Mouse (Mus musculus): ENCODE results near the gene Serpina1e. TPM values are rescaled to one million over a fixed set of nuclear protein-coding genes. Genes with fewer than 3 reads are reported as not detected.
"Not testable (repeated sequence)": the region's sequence is repeated elsewhere in the genome, so short reads cannot be mapped to it uniquely, and the experiment has no call there.

Serpina1e gene
- polyA plus RNA-seq, 1 experiment from 2014 or later = not detected

DNA sequence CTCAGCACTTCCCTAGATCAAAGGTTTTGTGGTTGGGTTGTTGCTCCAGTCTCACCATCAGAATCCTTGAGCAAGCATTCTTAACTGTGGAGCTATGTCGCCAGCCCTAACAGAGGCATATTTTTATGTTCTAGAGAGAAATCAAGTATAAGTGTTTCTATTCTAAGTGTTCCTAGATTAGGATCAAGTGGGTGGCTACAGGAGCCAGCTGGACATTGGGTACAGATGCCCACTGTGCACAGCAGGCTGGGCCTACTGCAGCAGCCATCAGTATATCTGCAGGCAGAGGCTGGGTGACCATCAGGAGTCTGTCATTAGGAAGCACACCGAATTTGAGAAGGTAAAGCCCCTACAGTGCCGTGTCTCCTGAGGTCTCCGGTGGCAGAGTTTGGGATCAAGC, 12.3 kb upstream of the Serpina1e start:
- ATAC-seq = no peak
- H3K36me3 ChIP-seq (ENCODE audit: control insufficient read depth, insufficient read depth) = no peaks in the 10 kb centered on the region

DNA sequence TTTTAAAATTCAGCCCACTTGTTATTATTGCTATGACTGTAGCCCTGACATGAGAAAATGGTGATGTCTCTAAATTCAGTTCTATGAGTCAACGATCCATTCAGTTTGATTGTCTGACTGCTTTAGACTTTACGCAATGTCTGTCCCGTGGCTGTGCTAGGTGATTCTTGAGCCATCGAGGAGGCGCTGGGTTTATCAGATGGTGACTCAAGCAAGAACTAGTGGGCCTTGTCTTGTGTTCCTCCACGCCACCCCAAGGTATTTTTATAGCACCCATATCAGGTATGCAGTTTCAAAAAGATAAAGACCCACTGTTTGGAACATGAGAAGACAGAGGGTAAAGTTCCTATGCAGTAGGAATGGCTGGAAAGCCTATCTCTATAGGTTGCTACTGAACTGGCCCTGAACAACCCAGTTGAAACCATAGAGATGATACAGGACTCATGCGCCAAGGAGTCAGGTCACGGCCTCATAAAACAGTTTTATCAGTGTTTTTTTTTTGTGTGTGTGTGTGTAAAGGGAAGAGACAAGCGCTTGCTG, 10.9 kb upstream of the Serpina1e start:
- no peaks in the 10 kb centered on the region for H3K27me3 ChIP-seq (replicated peaks; ENCODE audit: control insufficient read depth, insufficient read depth, low read length)
- no peaks in the 10 kb centered on the region for H3K4me1 ChIP-seq (replicated peaks; ENCODE audit: control insufficient read depth, insufficient read depth, low read length)
- 94% methylated on average over 9 of the region's 9 CpGs for WGBS
- H3K4me2 ChIP-seq (ENCODE audit: low read length) = no peak overlapping the region
- no peaks in the 10 kb centered on the region for H3K9me3 ChIP-seq (ENCODE audit: control insufficient read depth, low read length)
- no peak for ATAC-seq
- no peak overlapping the region for H3K27ac ChIP-seq (ENCODE audit: low read length)
- no peak overlapping the region for H3K9ac ChIP-seq (replicated peaks; ENCODE audit: low read depth, low read length)
- no peak overlapping the region for H3K4me3 ChIP-seq (replicated peaks; ENCODE audit: low read length)
- H3K36me3 ChIP-seq (ENCODE audit: control insufficient read depth, insufficient read depth) = no peaks in the 10 kb centered on the region

More for the DNA sequence above, 12.3 kb upstream of the Serpina1e start:
- Histone ChIP-seq H3K4me2 (ENCODE audit: low read length) (no peak overlapping the region), H3K27me3 (replicated peaks; ENCODE audit: control insufficient read depth, insufficient read depth, low read length) (no peaks in the 10 kb centered on the region), H3K4me1 (replicated peaks; ENCODE audit: control insufficient read depth, insufficient read depth, low read length) (no peaks in the 10 kb centered on the region), H3K9ac (replicated peaks; ENCODE audit: low read depth, low read length) (no peak overlapping the region), H3K4me3 (replicated peaks; ENCODE audit: low read length) (no peak overlapping the region), H3K9me3 (ENCODE audit: control insufficient read depth, low read length) (no peaks in the 10 kb centered on the region), H3K27ac (ENCODE audit: low read length) (no peak overlapping the region)
- 87% methylated on average over 4 of the region's 4 CpGs for WGBS

DNA sequence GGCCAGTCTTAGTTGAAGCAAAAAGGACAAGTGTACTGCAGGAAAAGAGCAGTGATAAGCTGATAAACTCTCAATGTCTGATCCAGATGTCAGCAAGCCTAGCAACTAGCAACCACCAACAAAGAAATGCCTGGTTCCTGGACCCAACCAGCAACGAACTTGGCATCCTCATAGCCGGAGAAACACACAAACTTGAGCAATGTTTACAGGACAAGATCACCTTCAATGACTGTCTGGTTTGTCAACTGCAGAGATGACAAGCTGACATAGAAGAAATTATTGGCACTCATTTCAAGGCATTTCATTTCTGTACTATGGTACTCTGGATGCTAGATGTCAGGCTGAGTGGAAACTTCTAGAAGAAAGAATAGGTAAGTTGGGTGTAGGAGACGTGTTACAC, 8.0 kb upstream of the Serpina1e start:
- Histone ChIP-seq H3K9me3 (ENCODE audit: control insufficient read depth, low read length) (no peaks in the 10 kb centered on the region), H3K27ac (ENCODE audit: low read length) (no peak overlapping the region), H3K4me1 (replicated peaks; ENCODE audit: control insufficient read depth, insufficient read depth, low read length) (no peaks in the 10 kb centered on the region), H3K4me3 (replicated peaks; ENCODE audit: low read length) (no peak overlapping the region), H3K27me3 (replicated peaks; ENCODE audit: control insufficient read depth, insufficient read depth, low read length) (no peaks in the 10 kb centered on the region), H3K36me3 (ENCODE audit: control insufficient read depth, insufficient read depth) (no peaks in the 10 kb centered on the region), H3K9ac (replicated peaks; ENCODE audit: low read depth, low read length) (no peak overlapping the region), H3K4me2 (ENCODE audit: low read length) (no peak overlapping the region)
- WGBS = 71% methylated on average over 3 of the region's 3 CpGs
- no peak for ATAC-seq

DNA sequence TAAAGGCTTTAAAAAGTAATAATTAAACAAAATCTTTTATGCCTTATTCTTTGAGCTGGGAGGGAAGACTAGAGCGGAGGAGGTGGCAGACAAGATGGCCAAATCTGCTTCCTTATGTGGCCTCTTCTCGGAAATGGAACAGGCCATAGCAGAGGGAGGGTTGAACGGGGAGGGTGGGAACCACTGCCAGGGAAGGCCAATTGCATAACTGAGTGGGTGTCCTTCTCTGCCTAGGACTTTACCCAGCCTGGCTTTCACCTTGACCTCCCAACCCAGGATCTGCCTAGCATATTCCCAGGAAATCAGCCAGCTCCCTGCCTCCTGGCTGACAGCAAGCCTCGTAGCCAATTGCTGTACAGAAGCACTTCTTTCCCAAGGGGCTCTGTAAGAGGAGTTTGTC, 4.5 kb upstream of the Serpina1e start:
- Histone ChIP-seq H3K36me3 (ENCODE audit: control insufficient read depth, insufficient read depth) (no peaks in the 10 kb centered on the region), H3K9ac (replicated peaks; ENCODE audit: low read depth, low read length) (no peak overlapping the region), H3K9me3 (ENCODE audit: control insufficient read depth, low read length) (no peaks in the 10 kb centered on the region), H3K27ac (ENCODE audit: low read length) (no peak overlapping the region), H3K4me2 (ENCODE audit: low read length) (no peak overlapping the region), H3K4me1 (replicated peaks; ENCODE audit: control insufficient read depth, insufficient read depth, low read length) (no peaks in the 10 kb centered on the region), H3K27me3 (replicated peaks; ENCODE audit: control insufficient read depth, insufficient read depth, low read length) (no peaks in the 10 kb centered on the region), H3K4me3 (replicated peaks; ENCODE audit: low read length) (no peak overlapping the region)
- WGBS = 90% methylated on average over 4 of the region's 4 CpGs
- no peak for ATAC-seq

DNA sequence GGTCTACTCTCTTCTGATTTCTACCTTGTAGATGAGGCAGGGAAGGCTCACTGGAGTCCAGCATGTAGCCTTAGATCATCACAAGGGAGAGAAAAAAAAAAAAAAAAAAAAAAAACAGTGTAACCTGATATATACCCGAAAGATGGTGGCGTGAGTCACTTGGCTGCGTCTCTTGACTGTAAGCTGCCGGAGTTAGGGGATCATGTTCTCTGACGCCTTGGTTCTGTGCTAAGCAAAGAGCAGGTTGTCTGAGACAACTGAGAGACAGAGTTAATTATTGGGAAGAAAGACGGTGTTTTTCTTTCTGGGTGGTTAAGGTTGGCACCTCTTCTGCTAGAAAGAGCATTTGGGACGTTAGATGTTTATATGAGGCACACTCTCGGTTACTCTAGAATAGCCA, 4.1 kb upstream of the Serpina1e start:
- no peaks in the 10 kb centered on the region for H3K36me3 ChIP-seq (ENCODE audit: control insufficient read depth, insufficient read depth)
- no peak overlapping the region for H3K4me3 ChIP-seq (replicated peaks; ENCODE audit: low read length)
- no peaks in the 10 kb centered on the region for H3K4me1 ChIP-seq (replicated peaks; ENCODE audit: control insufficient read depth, insufficient read depth, low read length)
- H3K27me3 ChIP-seq (replicated peaks; ENCODE audit: control insufficient read depth, insufficient read depth, low read length) = no peaks in the 10 kb centered on the region
- no peak overlapping the region for H3K9ac ChIP-seq (replicated peaks; ENCODE audit: low read depth, low read length)
- no peak for ATAC-seq
- WGBS = 94% methylated on average over 8 of the region's 8 CpGs
- no peaks in the 10 kb centered on the region for H3K9me3 ChIP-seq (ENCODE audit: control insufficient read depth, low read length)
- no peak overlapping the region for H3K4me2 ChIP-seq (ENCODE audit: low read length)
- no peak overlapping the region for H3K27ac ChIP-seq (ENCODE audit: low read length)

DNA sequence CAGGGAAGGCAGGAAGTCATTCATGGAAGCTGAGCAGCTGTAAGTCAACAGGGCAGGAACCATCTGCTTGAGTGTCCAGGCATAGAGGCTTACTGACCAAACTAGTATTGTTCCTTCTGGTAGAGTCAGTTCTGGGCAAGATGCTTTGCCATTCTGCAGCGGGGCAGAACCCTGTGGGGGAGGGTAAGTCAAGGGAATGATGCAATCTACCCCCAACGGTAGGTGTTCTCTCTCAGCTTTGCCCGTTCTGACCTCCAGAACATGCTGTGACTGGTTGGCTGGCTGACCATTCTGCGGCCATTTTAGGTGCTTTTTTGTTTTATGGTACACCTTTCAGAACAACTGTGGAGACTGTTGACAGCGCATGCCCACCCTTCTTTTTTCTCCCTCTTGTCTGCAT, 3.6 kb upstream of the Serpina1e start:
- no peak overlapping the region for H3K9ac ChIP-seq (replicated peaks; ENCODE audit: low read depth, low read length)
- no peak overlapping the region for H3K4me3 ChIP-seq (replicated peaks; ENCODE audit: low read length)
- H3K4me2 ChIP-seq (ENCODE audit: low read length) = no peak overlapping the region
- no peaks in the 10 kb centered on the region for H3K36me3 ChIP-seq (ENCODE audit: control insufficient read depth, insufficient read depth)
- no peak for ATAC-seq
- H3K27ac ChIP-seq (ENCODE audit: low read length) = no peak overlapping the region
- H3K4me1 ChIP-seq (replicated peaks; ENCODE audit: control insufficient read depth, insufficient read depth, low read length) = no peaks in the 10 kb centered on the region
- no peaks in the 10 kb centered on the region for H3K9me3 ChIP-seq (ENCODE audit: control insufficient read depth, low read length)
- no peaks in the 10 kb centered on the region for H3K27me3 ChIP-seq (replicated peaks; ENCODE audit: control insufficient read depth, insufficient read depth, low read length)
- WGBS = 85% methylated on average over 5 of the region's 5 CpGs

DNA sequence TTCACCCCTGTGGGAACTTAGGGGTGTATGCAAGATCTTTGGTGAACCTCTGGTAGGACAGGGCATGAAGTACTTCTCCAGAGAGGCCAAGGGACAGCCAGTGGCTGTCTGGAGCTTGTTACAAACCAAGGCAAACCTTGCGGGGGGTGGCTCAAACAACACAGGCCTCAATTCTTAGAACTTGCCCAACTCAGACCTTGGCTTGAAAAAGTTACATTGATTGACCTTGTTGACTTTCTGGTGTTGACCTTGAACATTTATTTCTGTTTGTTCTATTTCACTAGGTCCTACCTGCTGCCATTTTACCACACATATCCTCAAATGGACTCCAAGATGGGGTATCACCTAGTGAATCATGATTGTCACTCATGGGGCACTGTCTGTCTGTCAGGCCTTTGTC, 2.9 kb upstream of the Serpina1e start:
- ATAC-seq = no peak
- Histone ChIP-seq H3K27ac (ENCODE audit: low read length) (no peak overlapping the region), H3K4me1 (replicated peaks; ENCODE audit: control insufficient read depth, insufficient read depth, low read length) (no peaks in the 10 kb centered on the region), H3K27me3 (replicated peaks; ENCODE audit: control insufficient read depth, insufficient read depth, low read length) (no peaks in the 10 kb centered on the region), H3K4me2 (ENCODE audit: low read length) (no peak overlapping the region), H3K9ac (replicated peaks; ENCODE audit: low read depth, low read length) (no peak overlapping the region), H3K36me3 (ENCODE audit: control insufficient read depth, insufficient read depth) (no peaks in the 10 kb centered on the region), H3K4me3 (replicated peaks; ENCODE audit: low read length) (no peak overlapping the region), H3K9me3 (ENCODE audit: control insufficient read depth, low read length) (no peaks in the 10 kb centered on the region)
- 93% methylated on average over 1 of the region's 1 CpGs for WGBS

DNA sequence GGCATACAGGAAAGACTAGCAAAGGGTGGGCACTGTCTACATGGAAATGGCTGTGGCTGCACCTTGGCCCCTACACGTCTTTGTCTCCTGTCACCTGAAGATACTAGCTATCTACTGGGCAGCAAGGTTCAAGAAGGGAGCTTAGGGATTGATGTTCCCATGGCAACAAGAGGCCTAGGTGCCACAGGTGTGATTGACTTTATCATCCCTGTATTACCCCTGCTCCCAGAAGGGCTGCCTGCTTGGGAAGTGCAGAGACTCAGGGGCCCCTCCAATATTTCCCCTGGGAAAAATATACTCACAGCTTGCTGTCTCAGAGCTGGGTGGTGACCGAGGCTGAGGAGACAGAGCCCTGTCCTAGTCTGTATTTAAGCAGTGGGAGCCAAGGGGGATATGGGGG, 2.2 kb downstream of the Serpina1e start:
- ATAC-seq; H3K4me2 ChIP-seq (ENCODE audit: low read length); H3K27me3 ChIP-seq (replicated peaks; ENCODE audit: control insufficient read depth, insufficient read depth, low read length); H3K9me3 ChIP-seq (ENCODE audit: control insufficient read depth, low read length); H3K9ac ChIP-seq (replicated peaks; ENCODE audit: low read depth, low read length); H3K36me3 ChIP-seq (ENCODE audit: control insufficient read depth, insufficient read depth); H3K27ac ChIP-seq (ENCODE audit: low read length); H3K4me3 ChIP-seq (replicated peaks; ENCODE audit: low read length); H3K4me1 ChIP-seq (replicated peaks; ENCODE audit: control insufficient read depth, insufficient read depth, low read length): not testable (repeated sequence)
- 79% methylated on average over 2 of the region's 2 CpGs for WGBS

DNA sequence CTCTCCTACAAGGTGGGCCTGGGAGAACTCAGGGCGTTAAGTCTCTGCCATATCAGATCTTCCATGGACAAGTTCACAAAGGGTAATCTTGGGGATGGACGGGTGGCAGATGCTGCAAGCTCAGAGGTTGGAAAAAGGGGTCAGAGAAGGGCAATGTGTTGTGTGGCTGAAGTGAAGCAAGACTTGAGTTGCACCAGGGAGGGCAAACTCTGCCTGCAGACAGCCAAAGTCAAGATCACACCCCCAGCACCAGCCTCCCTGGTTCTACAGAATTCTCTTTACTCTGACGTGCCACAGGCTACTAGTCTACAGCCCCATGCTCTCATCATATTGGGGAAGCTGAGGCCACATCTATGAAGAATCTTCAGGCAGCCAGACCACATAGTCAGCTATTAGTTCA, 5.8 kb downstream of the Serpina1e start:
- not testable (repeated sequence) for H3K9ac ChIP-seq (replicated peaks; ENCODE audit: low read depth, low read length); H3K4me1 ChIP-seq (replicated peaks; ENCODE audit: control insufficient read depth, insufficient read depth, low read length); H3K36me3 ChIP-seq (ENCODE audit: control insufficient read depth, insufficient read depth); H3K27me3 ChIP-seq (replicated peaks; ENCODE audit: control insufficient read depth, insufficient read depth, low read length); H3K27ac ChIP-seq (ENCODE audit: low read length); H3K4me2 ChIP-seq (ENCODE audit: low read length); ATAC-seq; H3K4me3 ChIP-seq (replicated peaks; ENCODE audit: low read length); H3K9me3 ChIP-seq (ENCODE audit: control insufficient read depth, low read length)
- WGBS = 95% methylated on average over 2 of the region's 3 CpGs

DNA sequence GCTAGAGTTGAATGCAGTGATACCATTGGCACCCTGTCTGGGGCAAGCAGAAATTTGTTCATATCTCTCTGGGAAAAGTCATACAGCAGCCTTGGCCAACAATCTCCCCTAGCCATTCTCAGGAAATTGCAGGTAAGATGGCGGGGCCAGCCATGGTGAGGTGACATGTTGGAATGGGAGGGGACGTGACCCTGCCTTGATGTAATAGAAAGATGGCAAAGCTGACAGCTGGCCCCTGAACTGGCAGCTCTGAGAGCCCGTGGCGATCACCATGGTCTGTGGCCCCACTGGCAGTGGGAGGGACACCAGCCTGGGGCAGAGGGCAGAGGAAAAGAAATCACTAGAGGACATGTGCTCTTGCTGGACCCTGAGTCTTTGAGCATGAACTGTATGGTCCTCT, 12.5 kb downstream of the Serpina1e start:
- H3K27ac ChIP-seq (ENCODE audit: low read length) = no peak overlapping the region
- H3K9ac ChIP-seq (replicated peaks; ENCODE audit: low read depth, low read length) = no peak overlapping the region
- no peak overlapping the region for H3K4me2 ChIP-seq (ENCODE audit: low read length)
- H3K4me1 ChIP-seq (replicated peaks; ENCODE audit: control insufficient read depth, insufficient read depth, low read length) = no peaks in the 10 kb centered on the region
- no peaks in the 10 kb centered on the region for H3K36me3 ChIP-seq (ENCODE audit: control insufficient read depth, insufficient read depth)
- H3K9me3 ChIP-seq (ENCODE audit: control insufficient read depth, low read length) = 0 out of 2 replicates have a peak, but pooled peaks cover 2% of the 10 kb centered on the region
- no peak overlapping the region for H3K4me3 ChIP-seq (replicated peaks; ENCODE audit: low read length)
- ATAC-seq = no peak
- WGBS = 84% methylated on average over 4 of the region's 4 CpGs
- H3K27me3 ChIP-seq (replicated peaks; ENCODE audit: control insufficient read depth, insufficient read depth, low read length) = no peaks in the 10 kb centered on the region

Data from forebrain, embryonic 16.5 days (tissue).